Mouse (Mus musculus) intestine, embryonic 14.5 days (tissue): ENCODE measurements around the gene St6galnac6. TPM values are rescaled to one million over a fixed set of nuclear protein-coding genes. Genes with fewer than 3 reads are reported as not detected.

Experiments
- ATAC-seq: fragments of 200-750 bp; cut with Nextera tagmentation; replicated peaks from 2 replicates; pipeline ENCODE4 v1.8.0; 2017; ENCODE audit warnings: low read depth, moderate number of reproducible peaks, moderate TSS enrichment, moderate library complexity; ENCODE audit not compliant: low FRiP score, low TSS enrichment
- DNase-seq: peaks from one replicate; pipeline ENCODE4 v3.0.0-alpha.2; 2018; ENCODE audit warnings: low spot score
- H3K27ac ChIP-seq: fragments of 300-500 bp; sonication (generic); 2 replicates; pipeline ENCODE4 v1.5.1; 2014; ENCODE audit warnings: low read depth, mild to moderate bottlenecking, control low read depth
- H3K27me3 ChIP-seq: fragments of 300-500 bp; sonication (generic); replicated peaks from 2 replicates; pipeline ENCODE4 v1.6.1; 2014; ENCODE audit warnings: low read length, control low read depth; ENCODE audit not compliant: control insufficient read depth, insufficient read depth
- H3K36me3 ChIP-seq: fragments of 300-500 bp; sonication (generic); 2 replicates; pipeline ENCODE4 v1.6.1; 2014; ENCODE audit warnings: low read length, control low read depth; ENCODE audit not compliant: control insufficient read depth, insufficient read depth
- H3K4me1 ChIP-seq: fragments of 300-500 bp; sonication (generic); replicated peaks from 2 replicates; pipeline ENCODE4 v1.6.1; 2014; ENCODE audit warnings: low read length, control low read depth, mixed read lengths; ENCODE audit not compliant: control insufficient read depth, insufficient read depth
- H3K4me2 ChIP-seq: fragments of 300-500 bp; sonication (generic); 2 replicates; pipeline ENCODE4 v1.6.1; 2014; ENCODE audit warnings: low read length
- H3K4me3 ChIP-seq: fragments of 300-500 bp; sonication (generic); 2 replicates; pipeline ENCODE4 v1.5.1; 2014; ENCODE audit warnings: low read depth, low read length, control low read depth, mixed read lengths
- H3K9ac ChIP-seq: fragments of 300-500 bp; sonication (generic); 2 replicates; pipeline ENCODE4 v1.6.1; 2014; ENCODE audit warnings: mild to moderate bottlenecking, low read length
- H3K9me3 ChIP-seq: fragments of 300-500 bp; sonication (generic); 2 replicates; pipeline ENCODE4 v1.6.1; 2016; ENCODE audit warnings: low read length, control low read depth; ENCODE audit not compliant: control insufficient read depth
- WGBS: fragments of 180-500 bp; shearing (Covaris S2); extraction: QIAGEN DNeasy Blood & Tissue Kit; methylation state at CpG from one replicate; pipeline ENCODE4 v1.1.7; 2014; 5-methylcytosine and 5-hydroxymethylcytosine counted together
- polyA plus RNA-seq: library from polyadenylated mRNA; unstranded; fragments of >200 nt; fragmentation: Nextera tagmentation; extraction: Ambion mirVana; gene quantifications from 2 replicates; pipeline ENCODE4 v1.2.1, GENCODE M21; 2014

The St6galnac6 gene
- polyA plus RNA-seq, 1 experiment from 2014 or later = 5.7 TPM

GRCm38 (mm10) chr2:32627266-32628043 lies 27.9 kb downstream of the St6galnac6 start:
- no peak overlapping the region for H3K27ac ChIP-seq
- H3K4me3 ChIP-seq = no peak overlapping the region
- H3K4me1 ChIP-seq = peaks cover 37% of the 10 kb centered on the region
- no peaks in the 10 kb centered on the region for H3K36me3 ChIP-seq
- no peaks in the 10 kb centered on the region for H3K27me3 ChIP-seq
- ATAC-seq = no peak
- WGBS = 63% methylated on average over 20 of the region's 20 CpGs
- H3K4me2 ChIP-seq = no peak overlapping the region
- no peaks in the 10 kb centered on the region for H3K9me3 ChIP-seq
- H3K9ac ChIP-seq = no peak overlapping the region
- DNase-seq = no peak

DNA sequence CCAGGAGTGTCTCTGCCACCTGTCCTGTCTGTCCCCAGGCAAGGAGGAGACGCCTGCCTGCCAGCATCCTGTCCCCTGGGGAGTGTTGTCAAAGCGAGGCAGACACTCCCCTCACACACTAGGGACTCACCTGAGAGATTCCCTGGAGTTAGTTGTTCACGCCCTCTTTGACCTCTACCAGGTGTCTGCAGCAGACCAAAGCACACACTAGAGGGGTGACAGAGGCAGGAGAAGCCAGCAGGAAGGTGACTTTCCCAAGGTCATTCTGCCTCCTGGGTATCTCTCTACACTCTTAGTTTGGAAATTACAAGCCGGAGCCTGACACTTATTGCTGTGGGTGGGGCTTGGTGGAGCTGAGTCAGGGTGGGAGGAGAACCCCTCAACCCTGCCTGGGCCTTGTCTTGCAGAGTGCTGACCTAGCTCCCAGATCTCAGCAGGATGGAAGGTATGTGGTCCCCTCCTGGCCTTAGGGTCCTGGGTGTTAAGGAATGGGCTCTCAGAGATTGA lies 28.6 kb downstream of the St6galnac6 start:
- Histone ChIP-seq H3K4me1 (peaks cover 37% of the 10 kb centered on the region), H3K9me3 (no peaks in the 10 kb centered on the region), H3K36me3 (no peaks in the 10 kb centered on the region), H3K9ac (no peak overlapping the region), H3K4me2 (no peak overlapping the region), H3K4me3 (no peak overlapping the region), H3K27me3 (no peaks in the 10 kb centered on the region), H3K27ac (no peak overlapping the region)
- WGBS = 72% methylated on average over 4 of the region's 4 CpGs
- DNase-seq (no peak), ATAC-seq (no peak)

DNA sequence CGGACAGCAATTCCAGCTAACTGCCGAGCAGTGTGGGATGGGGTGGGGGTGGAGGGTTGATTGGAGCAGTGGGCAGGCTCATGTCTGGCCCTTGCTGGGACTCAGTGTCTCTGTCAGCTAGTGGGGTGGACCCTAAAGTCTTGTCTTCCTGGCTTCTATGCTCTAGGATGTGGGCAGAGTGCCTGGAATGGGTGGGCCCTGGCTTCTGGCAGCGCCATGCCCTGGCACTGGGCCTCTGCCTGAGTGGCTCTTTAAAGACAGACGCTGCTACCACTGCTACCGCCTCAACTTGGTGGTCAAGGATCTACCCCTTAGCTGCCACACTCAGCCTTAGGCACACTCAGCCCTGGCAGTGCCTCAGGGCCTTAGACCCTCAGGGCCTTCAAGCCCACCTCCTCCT lies 29.2 kb downstream of the St6galnac6 start:
- no peak overlapping the region for H3K4me2 ChIP-seq
- H3K36me3 ChIP-seq = no peaks in the 10 kb centered on the region
- DNase-seq (no peak), ATAC-seq (no peak)
- no peaks in the 10 kb centered on the region for H3K27me3 ChIP-seq
- peaks cover 37% of the 10 kb centered on the region for H3K4me1 ChIP-seq
- WGBS = 44% methylated on average over 5 of the region's 5 CpGs
- H3K9ac ChIP-seq = no peak overlapping the region
- no peaks in the 10 kb centered on the region for H3K9me3 ChIP-seq
- H3K4me3 ChIP-seq = no peak overlapping the region
- no peak overlapping the region for H3K27ac ChIP-seq

GRCm38 (mm10) chr2:32629276-32629976 lies 29.9 kb downstream of the St6galnac6 start:
- Histone ChIP-seq H3K9ac (no peak overlapping the region), H3K27me3 (no peaks in the 10 kb centered on the region), H3K4me3 (no peak overlapping the region), H3K4me1 (peaks cover 37% of the 10 kb centered on the region), H3K4me2 (no peak overlapping the region), H3K9me3 (no peaks in the 10 kb centered on the region), H3K27ac (no peak overlapping the region; the same call in 1 of the 2 replicates), H3K36me3 (no peaks in the 10 kb centered on the region)
- DNase-seq (no peak), ATAC-seq (no peak)
- WGBS = 38% methylated on average over 9 of the region's 9 CpGs

DNA sequence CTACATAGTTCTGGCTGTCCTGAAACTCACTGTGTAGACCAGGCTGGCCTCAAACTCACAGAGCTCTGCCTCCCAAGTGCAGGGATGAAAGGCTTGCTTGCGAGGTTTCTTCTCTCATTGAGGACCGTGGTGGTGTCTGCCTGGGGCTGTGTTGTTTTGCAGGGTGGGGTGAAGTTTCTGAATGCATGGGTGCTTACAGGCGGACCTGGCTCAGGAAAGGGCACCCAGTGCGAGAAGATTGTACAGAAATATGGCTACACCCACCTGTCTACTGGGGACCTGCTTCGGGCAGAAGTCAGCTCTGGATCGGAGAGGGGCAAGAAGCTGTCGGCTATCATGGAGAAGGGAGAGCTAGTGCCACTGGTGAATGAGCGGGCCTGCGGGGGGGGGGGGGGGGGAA lies 30.5 kb downstream of the St6galnac6 start:
- H3K27me3 ChIP-seq = no peaks in the 10 kb centered on the region
- peaks cover 32% of the 10 kb centered on the region for H3K4me1 ChIP-seq
- no peak overlapping the region for H3K4me2 ChIP-seq
- no peaks in the 10 kb centered on the region for H3K36me3 ChIP-seq
- H3K9me3 ChIP-seq = no peaks in the 10 kb centered on the region
- no peak overlapping the region for H3K27ac ChIP-seq
- DNase-seq (no peak), ATAC-seq (no peak)
- no peak overlapping the region for H3K9ac ChIP-seq
- H3K4me3 ChIP-seq = no peak overlapping the region
- 80% methylated on average over 7 of the region's 9 CpGs for WGBS

- 85% methylated on average over 10 of the region's 10 CpGs for WGBS
- Histone ChIP-seq H3K4me2 (no peak overlapping the region), H3K9ac (no peak overlapping the region), H3K4me1 (peaks cover 22% of the 10 kb centered on the region), H3K4me3 (no peak overlapping the region), H3K9me3 (no peaks in the 10 kb centered on the region), H3K36me3 (no peaks in the 10 kb centered on the region), H3K27me3 (no peaks in the 10 kb centered on the region), H3K27ac (no peak overlapping the region)
- ATAC-seq (no peak), DNase-seq (no peak)
These were observed 31.5 kb downstream of the St6galnac6 start for GRCm38 (mm10) chr2:32631046-32631445.

GRCm38 (mm10) chr2:32631737-32632394 lies 32.4 kb downstream of the St6galnac6 start:
- Histone ChIP-seq H3K27ac (0 out of 2 replicates have a peak overlapping the region, but pooled peaks have one; percentile 2), H3K9ac (no peak overlapping the region), H3K9me3 (no peaks in the 10 kb centered on the region), H3K4me3 (no peak overlapping the region), H3K27me3 (no peaks in the 10 kb centered on the region), H3K36me3 (no peaks in the 10 kb centered on the region), H3K4me2 (no peak overlapping the region), H3K4me1 (peaks cover 16% of the 10 kb centered on the region)
- whole genome bisulfite sequencing = 48% methylated on average over 7 of the region's 7 CpGs
- ATAC-seq (peak; percentile 49), DNase-seq (peak; percentile 90)

DNA sequence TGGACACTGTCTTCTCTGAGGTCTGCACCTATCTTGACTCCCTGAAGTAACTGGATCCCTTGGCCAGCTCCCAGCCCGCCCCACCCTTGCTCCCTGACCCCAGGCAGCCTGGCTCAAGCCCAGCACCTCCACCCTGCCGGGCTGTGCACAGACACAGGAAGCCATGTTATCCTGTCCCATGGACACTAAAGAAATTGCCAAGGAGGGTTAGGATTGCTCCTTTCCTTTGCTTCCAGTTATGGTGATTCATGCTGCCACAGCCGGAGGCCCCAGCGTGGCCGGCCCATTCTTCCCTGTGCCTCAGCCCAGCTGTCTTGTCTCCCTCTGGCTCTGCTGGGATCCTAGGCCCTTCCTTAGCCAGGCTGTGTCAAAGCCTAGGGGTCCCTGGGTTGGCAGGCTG lies 34.2 kb downstream of the St6galnac6 start:
- no peaks in the 10 kb centered on the region for H3K27me3 ChIP-seq
- H3K9me3 ChIP-seq = no peaks in the 10 kb centered on the region
- no peak overlapping the region for H3K9ac ChIP-seq
- H3K4me1 ChIP-seq = peaks cover 18% of the 10 kb centered on the region
- no peak overlapping the region for H3K4me2 ChIP-seq
- ATAC-seq (no peak), DNase-seq (no peak)
- no peak overlapping the region for H3K4me3 ChIP-seq
- no peaks in the 10 kb centered on the region for H3K36me3 ChIP-seq
- WGBS = 62% methylated on average over 5 of the region's 5 CpGs
- H3K27ac ChIP-seq = no peak overlapping the region
